In genomic region chr6:99939382-99939781, GRCm38 (mm10) we compare ENCODE assay signal across 25 mouse cellular contexts.
A peak's percentile ranks its signal among the peaks of the same experiment; 100 is the strongest.
DNase-seq lines count a peak whose midpoint lies in the region; ATAC-seq and TF ChIP-seq lines count a peak whose summit lies in the region.
"Had no signal": no experiment of that assay in that cellular context is flagged by ENCODE, and none has a peak within 500 bp of the region (broad histone marks: within the 10 kb centered on the region; RNA-seq: fewer than 3 reads in every experiment).

No protein-coding gene starts in this region.

- H3K4me2 ChIP-seq in limb, embryonic 12.5 days: 0 out of 2 replicates have a peak overlapping the region, but pooled peaks have one; percentile 11
- no peak overlapping the region for H3K4me2 ChIP-seq in midbrain, embryonic 15.5 days
- H3K4me2 ChIP-seq in midbrain, postnatal 0 days (ENCODE audit: low read depth, low read length, poor library complexity, severe bottlenecking): no peak overlapping the region
- 0 out of 2 replicates have a peak overlapping the region, but pooled peaks have one; percentile 33 for H3K4me2 ChIP-seq in limb, embryonic 13.5 days (replicated peaks)
- H3K4me2 ChIP-seq in hindbrain, embryonic 14.5 days (replicated peaks): no peak overlapping the region
- H3K4me2 ChIP-seq: embryonic facial prominence, embryonic 15.5 days; forebrain, embryonic 15.5 days had no signal

- no peak overlapping the region for H3K27ac ChIP-seq in limb, embryonic 12.5 days
- no peak overlapping the region for H3K27ac ChIP-seq in limb, embryonic 10.5 days
- no peak overlapping the region for H3K27ac ChIP-seq in midbrain, embryonic 15.5 days
- no peak overlapping the region for H3K27ac ChIP-seq in midbrain, postnatal 0 days (ENCODE audit: low read depth, low read length)
- no peak overlapping the region for H3K27ac ChIP-seq in MEL (ENCODE audit: control insufficient read depth, low read depth, low read length)
- H3K27ac ChIP-seq in limb, embryonic 13.5 days: no peak overlapping the region
- no peak overlapping the region for H3K27ac ChIP-seq in hindbrain, embryonic 14.5 days
- H3K27ac ChIP-seq: embryonic facial prominence, embryonic 15.5 days; forebrain, embryonic 10.5 days; forebrain, embryonic 15.5 days; heart, embryonic 10.5 days had no signal

- peaks cover 49% of the 10 kb centered on the region for H3K27me3 ChIP-seq in limb, embryonic 12.5 days
- H3K27me3 ChIP-seq in limb, embryonic 10.5 days (ENCODE audit: low read depth, poor library complexity, severe bottlenecking): peaks cover 68% of the 10 kb centered on the region
- H3K27me3 ChIP-seq in midbrain, embryonic 15.5 days (replicated peaks): 0 out of 2 replicates have a peak, but pooled peaks cover 4% of the 10 kb centered on the region
- 0 out of 2 replicates have a peak, but pooled peaks cover 5% of the 10 kb centered on the region for H3K27me3 ChIP-seq in midbrain, postnatal 0 days (ENCODE audit: insufficient read depth, low read length)
- no peaks in the 10 kb centered on the region for H3K27me3 ChIP-seq in MEL (ENCODE audit: control insufficient read depth in 1 of 2, insufficient read depth in 2 of 2, low read length in 2 of 2)
- peaks cover 38% of the 10 kb centered on the region for H3K27me3 ChIP-seq in limb, embryonic 13.5 days
- H3K27me3 ChIP-seq in hindbrain, embryonic 14.5 days (ENCODE audit: control insufficient read depth, insufficient read depth, low read length): no peaks in the 10 kb centered on the region
- H3K27me3 ChIP-seq: embryonic facial prominence, embryonic 15.5 days; forebrain, embryonic 15.5 days had no signal

- no peak for ATAC-seq in limb, embryonic 12.5 days (ENCODE audit: insufficient number of reproducible peaks, insufficient read depth, low FRiP score, low TSS enrichment, low read depth)
- ATAC-seq in midbrain, embryonic 15.5 days (replicated peaks): 0 out of 2 replicates have a peak, but pooled peaks have one; percentile 38
- no peak for ATAC-seq in midbrain, postnatal 0 days (ENCODE audit: low FRiP score)
- 0 out of 2 replicates have a peak, but pooled peaks have one; percentile 22 for ATAC-seq in limb, embryonic 13.5 days (ENCODE audit: low FRiP score, low read depth)
- ATAC-seq in hindbrain, embryonic 14.5 days (ENCODE audit: low FRiP score): no peak
- ATAC-seq: CD4-positive, CD25-positive, alpha-beta regulatory T cell, adult 4 months; forebrain, embryonic 15.5 days had no signal

- WGBS in limb, embryonic 12.5 days: 61% methylated on average over 5 of the region's 5 CpGs
- WGBS in limb, embryonic 10.5 days: 71% methylated on average over 5 of the region's 5 CpGs
- 19% methylated on average over 5 of the region's 5 CpGs for WGBS in midbrain, embryonic 15.5 days
- 20% methylated on average over 5 of the region's 5 CpGs for WGBS in midbrain, postnatal 0 days
- 47% methylated on average over 5 of the region's 5 CpGs for WGBS in limb, embryonic 13.5 days
- 53% methylated on average over 5 of the region's 5 CpGs for WGBS in hindbrain, embryonic 14.5 days

- H3K9me3 ChIP-seq in limb, embryonic 12.5 days: no peaks in the 10 kb centered on the region
- H3K9me3 ChIP-seq in limb, embryonic 10.5 days (replicated peaks): no peaks in the 10 kb centered on the region
- H3K9me3 ChIP-seq in midbrain, embryonic 15.5 days: no peaks in the 10 kb centered on the region
- H3K9me3 ChIP-seq in midbrain, postnatal 0 days (ENCODE audit: low read length): no peaks in the 10 kb centered on the region
- H3K9me3 ChIP-seq in MEL (replicated peaks; ENCODE audit: insufficient read depth, low read length): no peaks in the 10 kb centered on the region
- no peaks in the 10 kb centered on the region for H3K9me3 ChIP-seq in limb, embryonic 13.5 days
- no peaks in the 10 kb centered on the region for H3K9me3 ChIP-seq in hindbrain, embryonic 14.5 days (ENCODE audit: control insufficient read depth, low read length)
- H3K9me3 ChIP-seq: embryonic facial prominence, embryonic 15.5 days; forebrain, embryonic 10.5 days; forebrain, embryonic 15.5 days; heart, embryonic 10.5 days had no signal

- no peak overlapping the region for H3K4me3 ChIP-seq in limb, embryonic 12.5 days (replicated peaks)
- H3K4me3 ChIP-seq in limb, embryonic 10.5 days: no peak overlapping the region
- H3K4me3 ChIP-seq in midbrain, embryonic 15.5 days: no peak overlapping the region
- H3K4me3 ChIP-seq in midbrain, postnatal 0 days (ENCODE audit: low read depth, low read length): no peak overlapping the region
- no peak overlapping the region for H3K4me3 ChIP-seq in MEL (ENCODE audit: control insufficient read depth in 1 of 2, insufficient read depth in 1 of 2, low read depth in 2 of 2, low read length in 2 of 2)
- no peak overlapping the region for H3K4me3 ChIP-seq in limb, embryonic 13.5 days
- H3K4me3 ChIP-seq in hindbrain, embryonic 14.5 days (replicated peaks; ENCODE audit: low read length): no peak overlapping the region
- H3K4me3 ChIP-seq: embryonic facial prominence, embryonic 15.5 days; erythroblast, embryonic 14.5 days; forebrain, embryonic 10.5 days; forebrain, embryonic 15.5 days; heart, embryonic 10.5 days had no signal

- no peak for TF ChIP-seq RAD21 in MEL (IDR thresholded peaks at IDR 0.05; ENCODE audit: low read depth, low read length)

- H3K79me2 ChIP-seq in MEL (ENCODE audit: control insufficient read depth, insufficient read depth, low read length, poor library complexity): no peaks in the 10 kb centered on the region

- H3K36me3 ChIP-seq in limb, embryonic 12.5 days: no peaks in the 10 kb centered on the region
- H3K36me3 ChIP-seq in limb, embryonic 10.5 days: no peaks in the 10 kb centered on the region
- H3K36me3 ChIP-seq in midbrain, embryonic 15.5 days (replicated peaks): no peaks in the 10 kb centered on the region
- no peaks in the 10 kb centered on the region for H3K36me3 ChIP-seq in midbrain, postnatal 0 days (ENCODE audit: insufficient read depth, low read length)
- no peaks in the 10 kb centered on the region for H3K36me3 ChIP-seq in MEL (ENCODE audit: control insufficient read depth in 1 of 2, insufficient read depth in 2 of 2, low read length in 2 of 2)
- H3K36me3 ChIP-seq in limb, embryonic 13.5 days: no peaks in the 10 kb centered on the region
- no peaks in the 10 kb centered on the region for H3K36me3 ChIP-seq in hindbrain, embryonic 14.5 days (replicated peaks; ENCODE audit: control insufficient read depth, insufficient read depth)
- H3K36me3 ChIP-seq: embryonic facial prominence, embryonic 15.5 days; forebrain, embryonic 10.5 days; forebrain, embryonic 15.5 days; G1E; heart, embryonic 10.5 days had no signal

- no peak for TF ChIP-seq CTCF in midbrain, postnatal 0 days (IDR thresholded peaks at IDR 0.05)
- no peak for TF ChIP-seq CTCF in MEL (IDR thresholded peaks at IDR 0.05 in 2 of 3, conservative IDR thresholded peaks at IDR 0.05 in 1 of 3; ENCODE audit: control insufficient read depth in 1 of 3, insufficient read depth in 1 of 3, low read depth in 2 of 3, low read length in 3 of 3, poor library complexity in 1 of 3, severe bottlenecking in 1 of 3)

- no peak for DNase-seq in limb, embryonic 10.5 days (ENCODE audit: low spot score)
- DNase-seq in midbrain, postnatal 0 days (ENCODE audit: low spot score): no peak
- DNase-seq in MEL (ENCODE audit: low read depth, low spot score): peak; percentile 29
- DNase-seq in hindbrain, embryonic 14.5 days (ENCODE audit: low spot score): no peak
- DNase-seq in heart, adult 18-20 months: no peak
- DNase-seq: adrenal gland, postnatal 10 days; B cell, adult 2 months; cerebellum, adult 11 months; cerebellum, adult 8-10 months; cerebellum, postnatal 14 days; embryo, embryonic 11 days; gastrocnemius, postnatal 36 days; heart, adult 11 months; heart, postnatal 10 days; heart, postnatal 4 days had no signal

- H3K9ac ChIP-seq in limb, embryonic 12.5 days (replicated peaks): no peak overlapping the region
- no peak overlapping the region for H3K9ac ChIP-seq in midbrain, embryonic 15.5 days
- no peak overlapping the region for H3K9ac ChIP-seq in midbrain, postnatal 0 days (replicated peaks; ENCODE audit: low read length, poor library complexity, severe bottlenecking)
- H3K9ac ChIP-seq in MEL (ENCODE audit: control insufficient read depth, low read depth, low read length, poor library complexity, severe bottlenecking): no peak overlapping the region
- H3K9ac ChIP-seq in limb, embryonic 13.5 days: no peak overlapping the region
- H3K9ac ChIP-seq in hindbrain, embryonic 14.5 days: no peak overlapping the region
- H3K9ac ChIP-seq: embryonic facial prominence, embryonic 15.5 days; forebrain, embryonic 15.5 days had no signal

- H3K4me1 ChIP-seq in limb, embryonic 12.5 days (replicated peaks): peaks cover 31% of the 10 kb centered on the region
- H3K4me1 ChIP-seq in limb, embryonic 10.5 days: peaks cover 32% of the 10 kb centered on the region
- peaks cover 12% of the 10 kb centered on the region for H3K4me1 ChIP-seq in midbrain, embryonic 15.5 days
- 0 out of 2 replicates have a peak, but pooled peaks cover 2% of the 10 kb centered on the region for H3K4me1 ChIP-seq in midbrain, postnatal 0 days (ENCODE audit: insufficient read depth, low read length)
- H3K4me1 ChIP-seq in MEL (ENCODE audit: control insufficient read depth in 1 of 2, insufficient read depth in 2 of 2, low read length in 2 of 2): peaks cover 0 to 6% of the 10 kb centered on the region in 2 experiments; a peak in 3 of 4 replicates
- peaks cover 31% of the 10 kb centered on the region for H3K4me1 ChIP-seq in limb, embryonic 13.5 days
- H3K4me1 ChIP-seq in hindbrain, embryonic 14.5 days (replicated peaks; ENCODE audit: control insufficient read depth, insufficient read depth, low read length): peaks cover 12% of the 10 kb centered on the region; the same call in 1 of the 2 replicates

- TF ChIP-seq EP300 in MEL (IDR thresholded peaks at IDR 0.05; ENCODE audit: low read depth in 1 of 2, low read length in 2 of 2): no peak

- no peak for TF ChIP-seq POLR2A in MEL (IDR thresholded peaks at IDR 0.05; ENCODE audit: control insufficient read depth in 1 of 2, insufficient read depth in 1 of 2, low read depth in 1 of 2, low read length in 2 of 2, poor library complexity in 1 of 2)

TF ChIP-seq in MEL, 35 proteins besides CTCF, POLR2A, EP300 and RAD21:
- TF ChIP-seq E2F4 (IDR thresholded peaks at IDR 0.05; ENCODE audit: borderline replicate concordance, low read depth, low read length) (no peak), CHD1 (IDR thresholded peaks at IDR 0.05; ENCODE audit: low read depth, low read length) (no peak), ZKSCAN1 (IDR thresholded peaks at IDR 0.05; ENCODE audit: low read depth, low read length) (no peak), SIN3A (IDR thresholded peaks at IDR 0.05; ENCODE audit: low read length) (no peak), SMC3 (IDR thresholded peaks at IDR 0.05; ENCODE audit: low read depth, low read length) (no peak), GATA1 (IDR thresholded peaks at IDR 0.05; ENCODE audit: low read depth, low read length) (no peak)

Comparison
In these comparisons a context has a peak if more than half of its experiments do, and no peak if none do; other contexts are left out.
1. ATAC-seq: peak in midbrain, embryonic 15.5 days (single experiment) and limb, embryonic 13.5 days (single experiment); none in limb, embryonic 12.5 days (single experiment), midbrain, postnatal 0 days (single experiment) and hindbrain, embryonic 14.5 days (single experiment).
2. H3K4me2 ChIP-seq: peak in limb, embryonic 12.5 days (single experiment) and limb, embryonic 13.5 days (single experiment); none in midbrain, embryonic 15.5 days (single experiment), midbrain, postnatal 0 days (single experiment) and hindbrain, embryonic 14.5 days (single experiment).